Mouse (Mus musculus) left cerebral cortex, postnatal 4 days (tissue): ENCODE results near the gene Csrnp3. TPM values are rescaled to one million over a fixed set of nuclear protein-coding genes. Genes with fewer than 3 reads are reported as not detected.

ENCODE experiments used
- DNase-seq: peaks from one replicate; pipeline ENCODE4 v3.0.0-alpha.2; 2022
- intact Hi-C: fragments of 180-260 bp; cut with DNase I; formaldehyde crosslinking; loops from one replicate; pipeline ENCODE4 v1.15.1; 2025
- total RNA-seq, 2 experiments: library from RNA; stranded (reverse); gene quantifications; 2 replicates each; pipeline ENCODE4 v1.2.3; 2021

Csrnp3 gene
- total RNA-seq, 2 experiments from 2014 or later: 138 to 149 TPM

DNA sequence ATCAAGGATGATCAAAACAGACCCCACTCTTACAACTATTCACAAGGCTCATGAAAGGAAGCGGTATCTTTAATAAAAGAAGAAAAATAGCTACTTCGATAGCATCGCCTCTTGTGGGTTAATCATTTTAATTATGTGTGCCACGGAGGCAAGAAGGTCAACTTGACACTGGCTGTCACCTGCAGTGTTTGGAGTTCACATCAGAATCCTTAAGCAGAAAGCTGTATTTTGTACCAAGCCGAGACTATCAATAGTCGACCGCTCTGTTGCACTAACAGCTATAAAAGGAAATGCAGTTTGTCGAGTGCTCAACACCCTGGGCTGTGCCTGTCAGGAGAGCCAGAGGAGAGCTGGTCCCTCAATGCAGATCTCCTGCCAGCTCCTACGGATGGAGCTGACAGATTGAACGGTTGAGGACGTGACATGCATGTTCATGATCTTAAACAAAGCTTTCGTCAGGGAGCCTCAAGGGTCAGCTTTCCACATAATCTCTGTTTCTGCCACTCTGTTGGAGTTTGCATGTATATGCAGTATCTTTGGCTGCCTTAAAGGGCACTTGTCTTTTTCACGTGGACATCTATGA lies 149.4 kb downstream of the Csrnp3 start:
- DNase-seq: peak; percentile 62
- intact Hi-C loops: no loop called here

DNA sequence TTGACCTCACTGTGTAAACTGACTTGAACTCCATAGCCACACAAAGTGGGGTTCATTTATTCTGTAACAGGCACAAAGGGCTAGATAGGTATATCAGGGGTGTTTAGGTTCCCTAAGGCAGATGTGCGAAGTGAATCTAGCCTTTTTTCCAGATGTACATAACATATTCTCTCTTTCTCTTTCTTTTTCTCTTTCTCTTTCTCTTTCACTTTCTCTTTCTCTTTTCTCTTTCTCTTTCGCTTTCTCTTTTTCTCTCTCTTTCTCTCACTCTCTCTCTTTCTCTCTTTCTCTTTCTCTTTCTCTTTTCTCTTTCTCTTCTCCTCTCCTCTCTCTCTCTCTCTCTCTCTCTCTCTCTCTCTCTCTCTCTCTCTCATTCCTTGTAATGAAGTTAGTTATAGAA lies 153.2 kb downstream of the Csrnp3 start:
- intact Hi-C loops: no loop called here
- no peak for DNase-seq

DNA sequence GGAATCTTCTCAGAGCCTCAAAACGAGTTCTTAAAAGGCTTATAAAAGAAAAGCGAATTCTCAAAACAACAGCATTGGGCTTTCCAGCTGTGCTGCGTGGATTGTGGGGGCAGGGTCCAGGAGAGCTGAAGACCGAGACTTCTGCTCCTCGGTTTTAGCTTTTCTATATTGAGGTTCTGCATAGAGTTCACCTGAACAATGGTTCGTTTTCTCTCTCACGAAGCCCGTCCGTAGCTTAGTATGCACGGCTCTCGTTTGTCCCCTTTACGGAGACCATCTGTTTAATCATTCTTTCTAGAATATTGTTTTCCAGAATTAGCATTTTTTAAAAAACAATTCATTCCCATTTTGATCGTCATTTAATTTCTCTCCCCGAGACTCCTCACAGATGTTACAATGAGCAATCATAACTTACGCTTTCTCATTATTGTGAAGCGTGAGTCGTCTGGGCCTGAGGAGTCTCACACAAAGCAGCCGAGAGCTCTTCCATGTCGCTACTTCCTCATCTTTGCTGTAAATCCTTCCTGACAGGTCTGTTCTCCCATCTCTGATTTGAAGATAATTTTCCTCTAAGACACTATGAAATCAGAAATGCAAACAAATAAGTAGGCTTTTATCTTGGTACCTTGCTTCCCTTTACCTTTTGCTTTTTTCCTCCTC lies 163.6 kb downstream of the Csrnp3 start:
- no peak for DNase-seq
- intact Hi-C loops: no loop called here

DNA sequence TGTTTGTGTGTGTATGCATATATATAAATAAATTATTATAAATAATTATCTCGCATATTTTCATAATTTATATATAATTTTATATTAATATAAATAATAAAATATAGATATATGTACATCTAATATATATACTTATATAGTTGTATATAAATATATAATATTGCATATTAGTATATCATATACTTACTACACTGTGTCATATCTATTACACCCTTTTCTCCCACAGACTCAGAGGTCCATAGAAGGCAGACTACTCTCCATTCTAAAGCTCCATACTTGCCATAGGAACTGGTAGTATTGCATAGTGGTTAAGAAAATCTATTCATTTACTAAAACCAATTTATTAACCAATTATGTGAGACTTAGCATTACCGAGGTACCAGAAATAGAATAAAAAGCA lies 164.1 kb downstream of the Csrnp3 start:
- intact Hi-C loops: no loop called here
- no peak for DNase-seq

DNA sequence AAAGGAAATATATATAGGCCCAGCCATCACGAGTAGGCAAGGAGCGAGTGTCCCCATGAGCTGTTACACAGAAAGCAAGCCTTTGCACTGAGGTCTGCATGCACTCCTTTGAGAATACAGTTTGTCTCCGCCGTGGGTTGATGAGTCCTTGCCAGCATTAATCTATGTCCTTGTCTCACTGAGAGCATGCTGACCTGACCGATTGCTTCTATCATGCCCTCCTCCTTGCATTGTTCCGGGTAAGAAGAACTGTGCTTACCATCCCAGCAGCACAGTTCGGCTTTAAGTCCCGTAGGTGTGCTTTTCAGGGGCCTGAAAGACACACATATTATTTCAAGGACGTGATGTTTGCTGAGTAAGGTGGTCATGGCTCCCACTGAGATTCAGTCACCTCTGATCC lies 173.1 kb downstream of the Csrnp3 start:
- no peak for DNase-seq
- intact Hi-C loops: no loop called here

DNA sequence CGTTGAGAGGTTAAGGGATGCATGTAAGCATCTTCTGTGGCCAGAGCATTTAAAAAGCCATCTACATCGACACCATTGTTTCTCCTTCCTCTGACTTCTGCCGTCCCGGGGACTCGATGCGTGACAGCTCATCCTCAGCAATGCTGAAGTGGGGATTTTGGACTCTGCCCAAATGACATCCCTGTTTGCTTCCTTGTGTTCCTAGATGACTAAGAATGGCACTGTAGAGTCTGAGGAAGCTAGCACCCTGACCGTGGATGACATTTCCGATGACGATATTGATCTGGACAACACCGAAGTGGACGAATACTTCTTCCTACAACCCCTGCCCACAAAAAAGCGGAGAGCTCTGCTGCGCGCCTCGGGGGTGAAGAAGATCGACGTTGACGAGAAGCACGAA lies 173.7 kb downstream of the Csrnp3 start:
- intact Hi-C loops: no loop called here
- no peak for DNase-seq

DNA sequence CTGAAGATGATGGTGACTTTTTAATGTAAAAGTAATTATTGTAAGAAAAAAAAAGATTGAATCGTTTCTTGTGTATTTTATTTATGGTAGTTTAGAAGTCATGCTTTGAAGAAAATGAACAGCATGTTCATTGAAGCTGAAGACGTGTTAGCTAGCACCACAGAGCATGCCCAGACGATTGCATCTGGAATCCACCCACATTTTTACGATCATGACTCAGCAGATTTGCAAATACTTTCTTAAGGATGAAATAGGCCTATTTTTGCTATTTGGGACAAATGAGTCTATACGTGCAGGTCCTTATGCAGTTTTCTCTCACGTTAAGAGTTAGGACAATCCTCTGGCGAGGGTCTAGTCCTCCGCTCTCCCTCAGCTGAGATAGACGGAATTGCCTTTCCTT lies 177.9 kb downstream of the Csrnp3 start:
- intact Hi-C loops: no loop called here
- DNase-seq: no peak

DNA sequence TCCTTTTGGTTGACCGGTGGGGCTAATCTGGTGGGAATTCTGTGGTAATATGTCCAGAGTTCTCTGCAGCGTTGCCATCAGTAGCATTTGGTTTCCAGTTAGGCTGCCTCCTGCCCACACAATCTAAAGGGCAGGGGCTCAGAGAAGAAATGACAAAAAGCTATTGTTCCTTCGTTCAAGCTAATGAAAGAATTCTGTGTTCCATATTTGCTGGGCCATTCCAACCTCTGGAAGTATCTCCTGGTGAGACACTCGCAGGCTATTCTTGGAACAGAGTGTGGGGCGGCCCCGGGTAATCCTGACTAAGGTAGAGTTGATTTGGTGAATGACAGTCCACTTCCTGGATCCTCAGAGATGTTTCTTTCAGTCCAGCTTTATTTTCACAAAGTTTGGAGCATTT lies 179.3 kb downstream of the Csrnp3 start:
- no peak for DNase-seq
- intact Hi-C loops: no loop called here

DNA sequence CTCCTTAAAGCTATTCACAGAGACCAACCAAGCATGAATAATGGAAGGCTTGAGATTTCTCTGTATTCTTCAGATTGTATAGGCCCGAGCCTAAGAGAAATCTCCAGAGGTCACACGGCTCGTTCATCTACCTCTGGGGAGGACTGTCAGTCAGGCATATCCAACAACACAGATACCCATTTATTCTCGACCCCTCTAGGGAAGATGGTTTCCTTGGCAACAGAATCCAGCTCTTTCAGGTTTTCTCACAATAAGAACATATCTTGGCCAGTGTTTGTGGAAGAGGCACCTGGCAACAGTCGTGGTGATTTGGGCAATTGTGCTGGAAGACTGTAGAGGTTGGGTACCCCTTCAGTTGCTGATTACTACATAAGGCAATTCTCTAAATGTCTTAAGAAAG lies 183.2 kb downstream of the Csrnp3 start:
- intact Hi-C loops: no loop called here
- no peak for DNase-seq

DNA sequence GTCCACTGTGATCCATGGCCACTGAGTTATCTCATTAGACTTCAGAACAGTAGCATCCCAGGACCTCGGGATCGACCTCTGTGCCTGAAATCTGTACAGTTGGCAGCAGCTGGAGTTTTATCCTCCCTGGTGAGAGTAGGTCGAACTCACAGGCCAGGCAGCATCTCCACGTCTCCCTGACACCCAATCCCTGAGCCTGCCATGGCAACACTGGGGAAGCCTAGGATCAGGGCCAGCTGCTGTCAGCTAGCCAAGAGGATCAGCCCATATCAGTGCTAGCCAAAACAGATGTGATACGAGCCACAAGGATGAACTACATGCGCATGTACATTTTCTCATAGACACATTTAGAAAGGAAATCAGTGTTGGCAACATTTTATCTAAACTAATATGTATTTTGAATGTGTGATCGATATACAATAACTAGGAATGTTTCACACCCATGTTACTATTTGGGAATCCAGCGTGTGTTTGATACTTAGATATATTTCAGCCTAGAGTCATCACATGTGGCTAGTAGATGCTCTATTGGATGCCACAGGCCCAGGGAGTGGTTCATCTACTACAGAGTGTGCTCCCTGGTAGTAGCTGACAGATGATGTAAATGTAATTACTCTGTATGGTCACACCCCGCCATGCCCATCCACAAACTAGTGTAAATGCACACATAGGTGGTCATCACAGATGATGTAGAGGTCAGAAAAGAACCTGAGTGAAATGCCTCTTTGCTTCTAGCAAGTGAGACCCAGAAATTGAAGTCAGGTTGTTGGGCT lies 189.5 kb downstream of the Csrnp3 start:
- intact Hi-C loops: no loop called here

DNA sequence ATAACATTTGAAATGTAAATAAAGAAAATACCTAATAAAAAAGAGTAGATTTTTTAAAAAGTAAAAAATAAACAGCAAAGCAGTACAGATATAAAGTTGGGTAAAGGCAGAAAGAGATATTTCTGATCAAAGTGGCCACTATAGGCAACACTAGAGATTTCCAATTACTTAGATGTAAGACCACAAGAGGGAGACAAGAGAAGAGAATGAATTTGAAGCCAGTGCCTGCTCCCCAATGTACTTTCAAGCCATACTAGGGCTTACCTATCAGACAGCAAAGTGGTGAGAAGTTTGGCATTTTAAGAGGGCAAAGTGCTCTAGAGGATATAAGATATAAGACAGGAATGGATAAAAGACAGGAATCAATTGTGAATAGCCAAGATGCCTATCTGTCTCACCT lies 195.0 kb downstream of the Csrnp3 start:
- DNase-seq: no peak
- intact Hi-C loops: loop anchor here (5.0 to 10.0 kb wide), 2 partner anchors 154 to 248 kb away; no protein-coding TSS in a partner anchor

More for the DNA sequence above, 189.5 kb downstream of the Csrnp3 start:
- DNase-seq: peak; percentile 84

DNA sequence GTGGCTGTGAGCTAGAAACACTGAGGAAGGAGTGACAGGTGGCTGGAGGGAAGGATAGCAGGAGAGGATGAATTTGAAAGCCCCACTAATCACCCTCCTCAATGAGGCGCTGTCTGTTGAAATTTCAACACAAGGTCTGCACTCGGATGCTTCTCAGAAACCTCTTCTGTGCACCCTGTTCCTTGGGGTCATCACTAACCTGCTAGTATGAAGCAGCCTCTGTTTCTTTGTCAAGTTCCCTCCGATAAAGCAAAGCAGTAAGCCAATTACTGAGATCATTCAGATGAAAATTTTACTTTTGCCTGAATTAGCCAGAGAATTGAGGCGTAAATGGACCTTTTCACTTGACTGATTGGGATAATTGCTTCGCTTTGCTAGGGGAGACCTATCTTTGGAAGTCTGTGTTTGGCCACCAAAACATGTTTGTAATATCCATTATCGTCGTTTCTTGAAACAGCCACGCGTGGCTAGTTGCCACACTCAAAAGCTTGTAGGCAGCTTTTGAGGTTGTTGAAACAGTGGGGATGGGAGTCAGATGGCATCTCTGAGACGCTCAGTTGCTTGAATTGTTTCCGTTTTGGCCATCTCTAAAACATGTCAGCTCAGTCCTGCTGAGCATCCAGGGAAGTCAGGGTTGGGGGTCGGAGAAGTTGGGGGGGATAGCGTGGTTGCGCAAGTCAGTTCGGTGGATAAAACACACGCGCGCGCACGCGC lies 195.8 kb downstream of the Csrnp3 start:
- intact Hi-C loops: loop anchor here (5.0 to 10.0 kb wide), 2 partner anchors 153 to 249 kb away; no protein-coding TSS in a partner anchor

DNA sequence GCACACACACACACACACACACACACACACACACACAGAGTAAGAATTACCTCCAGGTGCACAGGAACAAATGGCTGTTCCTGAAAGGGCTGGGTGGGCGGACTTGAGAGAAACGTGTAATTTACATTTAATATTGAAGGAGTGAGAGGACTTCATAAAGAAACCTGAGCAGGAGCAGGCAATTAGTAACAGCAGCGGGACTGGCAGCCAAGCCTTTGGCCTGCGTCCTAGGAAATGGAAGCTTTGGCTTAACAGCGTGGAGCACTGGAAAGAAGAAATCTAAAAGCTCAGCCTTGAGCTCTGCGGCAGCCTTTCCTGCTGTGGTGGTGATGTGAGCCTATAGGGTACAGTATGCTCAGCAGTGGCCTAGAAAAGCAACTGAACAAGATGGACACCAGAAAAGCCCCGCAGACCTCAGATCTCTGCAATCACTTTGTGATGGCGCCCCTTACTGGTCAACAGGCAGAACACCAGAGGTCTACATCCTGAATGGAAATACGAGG lies 196.4 kb downstream of the Csrnp3 start:
- intact Hi-C loops: loop anchor here (5.0 to 10.0 kb wide), 2 partner anchors 153 to 250 kb away; no protein-coding TSS in a partner anchor
- peak; percentile 71 for DNase-seq

More for the DNA sequence above, 195.8 kb downstream of the Csrnp3 start:
- DNase-seq: peak; percentile 48

DNA sequence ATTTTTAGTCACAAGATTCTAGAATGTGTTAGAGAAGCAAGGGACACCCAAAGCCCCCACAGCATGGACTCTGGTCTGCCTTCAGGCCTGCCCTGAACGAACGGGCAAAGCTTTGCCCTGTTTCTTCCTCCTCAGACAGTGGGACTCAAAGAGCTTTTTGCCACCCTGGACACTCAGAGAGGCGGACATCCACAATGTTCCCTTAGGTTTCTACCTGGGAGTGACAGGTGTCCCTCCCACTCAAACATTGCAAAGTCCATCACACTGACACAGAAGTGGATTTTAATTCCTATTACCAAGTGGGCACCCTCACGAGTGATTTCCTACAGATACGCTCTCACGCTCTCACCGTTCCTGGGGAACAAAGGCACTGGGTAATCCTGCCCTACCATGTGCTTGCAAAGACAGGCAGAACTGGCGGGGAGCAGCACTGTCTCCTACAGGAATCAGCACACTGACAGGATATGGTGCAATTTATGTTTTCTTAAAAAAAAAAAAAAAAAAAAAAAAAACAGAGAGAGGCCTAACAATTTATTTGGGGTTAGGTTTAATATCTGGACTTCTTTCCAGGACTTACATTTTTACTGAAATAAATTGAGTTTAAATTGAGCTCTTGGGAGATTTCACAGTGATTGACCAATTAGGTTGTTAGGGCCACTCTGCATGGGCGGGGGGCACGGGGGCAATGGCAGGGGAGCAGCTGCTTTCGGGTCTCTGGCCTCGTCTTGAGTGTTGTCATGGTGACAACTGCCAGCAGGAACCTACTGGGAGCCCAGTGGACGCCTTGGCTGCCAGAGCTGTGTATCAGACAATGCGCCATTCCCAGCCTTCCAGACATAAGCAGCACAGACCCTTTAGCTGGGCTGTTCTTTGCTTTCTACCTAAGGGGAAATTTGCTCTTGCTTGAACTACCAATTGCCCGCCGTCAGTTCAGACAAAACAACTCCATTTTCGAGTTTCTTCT lies 198.2 kb downstream of the Csrnp3 start:
- intact Hi-C loops: loop anchor here (5.0 to 10.0 kb wide), 2 partner anchors 151 to 251 kb away; no protein-coding TSS in a partner anchor

DNA sequence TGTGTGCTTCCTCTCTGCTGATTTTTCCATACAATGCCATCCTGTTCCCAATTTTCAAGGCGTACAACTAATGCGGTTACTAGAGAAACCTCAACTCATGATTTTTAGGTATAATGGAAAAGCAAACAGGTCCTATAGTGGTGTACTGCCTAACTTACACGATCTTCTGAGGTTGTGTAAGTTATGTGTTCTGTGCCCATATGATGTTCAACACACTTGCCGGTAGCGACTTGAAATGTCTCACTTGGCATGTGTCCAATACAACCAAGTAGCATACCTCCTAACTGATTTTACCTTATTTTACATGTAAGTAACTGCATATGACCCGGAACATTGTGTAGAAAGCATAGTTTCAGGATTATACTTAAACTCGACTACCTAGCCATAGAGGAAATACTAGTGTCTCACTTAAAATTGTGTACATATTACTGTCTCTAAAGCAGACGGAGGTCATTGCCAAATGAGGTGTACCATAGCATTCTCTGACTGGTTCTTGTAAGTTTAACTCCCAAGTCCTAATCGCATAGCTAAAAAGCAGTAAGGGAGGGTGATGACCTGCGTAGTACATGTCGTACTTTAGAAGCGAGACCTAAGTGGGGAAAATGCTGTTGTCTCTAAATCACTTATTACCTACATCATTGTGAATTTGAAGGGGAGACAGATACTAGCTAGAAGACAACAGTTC lies 199.0 kb downstream of the Csrnp3 start:
- intact Hi-C loops: loop anchor here (5.0 to 10.0 kb wide), 2 partner anchors 150 to 252 kb away; no protein-coding TSS in a partner anchor
- no peak for DNase-seq

More for the DNA sequence above, 198.2 kb downstream of the Csrnp3 start:
- peak; percentile 90 for DNase-seq

DNA sequence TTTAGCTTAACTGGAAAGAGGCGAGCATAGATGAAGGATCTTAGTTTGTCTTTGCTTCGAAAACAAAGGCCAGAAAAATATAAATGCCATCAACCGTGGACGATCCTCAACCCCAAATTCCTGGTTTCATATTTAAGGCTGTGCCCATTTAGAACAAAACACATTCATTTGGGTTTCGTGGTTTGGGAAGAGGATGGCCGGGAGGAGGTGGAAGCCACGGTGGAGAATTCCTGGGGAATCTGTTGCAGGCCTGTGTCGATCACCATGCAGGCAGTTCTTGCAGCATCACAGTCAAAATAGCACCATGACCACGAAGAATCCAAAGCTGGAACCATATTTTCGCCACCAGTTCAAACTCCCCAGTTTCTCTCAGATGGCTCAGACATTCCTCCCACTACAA lies 217.7 kb downstream of the Csrnp3 start:
- intact Hi-C loops: no loop called here
- no peak for DNase-seq

DNA sequence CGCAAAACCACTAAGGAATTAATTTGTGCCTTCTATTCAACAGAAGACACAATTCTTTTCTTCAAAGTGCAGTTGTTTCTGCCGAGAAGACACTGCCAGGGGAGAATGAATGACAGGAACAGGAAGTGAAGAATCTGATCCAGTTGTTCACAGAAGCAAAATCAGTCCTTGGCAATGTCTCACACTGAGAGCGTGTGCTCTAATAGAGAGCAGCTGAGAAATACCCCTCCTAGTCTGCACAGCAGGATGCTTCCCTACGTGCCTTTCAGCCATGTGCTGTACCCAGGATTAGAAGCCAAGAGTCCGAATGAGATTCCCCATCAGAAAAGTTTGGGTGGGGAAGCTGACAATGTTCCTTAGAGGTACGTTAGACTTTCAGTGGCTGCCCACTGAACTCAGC lies 223.9 kb downstream of the Csrnp3 start:
- intact Hi-C loops: no loop called here

DNA sequence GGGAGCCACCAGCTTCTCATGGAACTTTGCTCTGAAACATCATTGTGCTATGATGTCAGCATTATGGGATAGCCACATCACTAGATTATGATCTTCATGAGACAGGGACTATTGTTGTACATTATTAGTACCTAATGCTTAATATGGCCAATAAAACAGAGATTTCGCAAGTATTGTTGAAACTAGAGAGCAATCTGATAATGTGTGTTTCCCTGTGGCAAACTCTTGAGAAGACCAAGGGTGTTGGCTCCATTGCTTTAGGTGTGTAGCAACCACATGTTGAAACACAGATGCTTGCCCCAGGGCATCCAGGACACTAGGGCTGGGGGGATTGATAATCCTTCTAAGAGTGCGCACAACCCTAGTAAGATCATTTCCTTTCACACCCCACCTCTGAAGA lies 235.2 kb downstream of the Csrnp3 start:
- DNase-seq: no peak
- intact Hi-C loops: no loop called here

More for the DNA sequence above, 223.9 kb downstream of the Csrnp3 start:
- DNase-seq: no peak
